Mouse (Mus musculus): ENCODE measurements around the gene Psmb8.

GRCm38 (mm10) chr17:34248764-34249163 is 51.2 kb downstream of the Psmb8 start:
- no peak for TF ChIP-seq CTCF (conservative IDR thresholded peaks at IDR 0.05; ENCODE audit: low read length)
- no peak for TF ChIP-seq POU5F1 (IDR thresholded peaks at IDR 0.05; ENCODE audit: borderline replicate concordance, low read length)
- no peak for TF ChIP-seq NANOG (IDR thresholded peaks at IDR 0.05; ENCODE audit: borderline replicate concordance, low read length)
